Mouse (Mus musculus) layer of hippocampus, postnatal 10 days (tissue): ENCODE results near the gene Wnk2. TPM values are rescaled to one million over a fixed set of nuclear protein-coding genes. Genes with fewer than 3 reads are reported as not detected.
"Not testable (repeated sequence)": the region's sequence is repeated elsewhere in the genome, so short reads cannot be mapped to it uniquely, and the experiment has no call there.

Source experiments
- DNase-seq, 2 experiments: peaks; one replicate each; pipeline ENCODE4 v3.0.0; 2021; ENCODE audit warnings: low spot score in 2 of 2
- total RNA-seq, 2 experiments: library from RNA; stranded (reverse); gene quantifications; 2 replicates each; pipeline ENCODE4 v1.2.3; 2021

Gene Wnk2
- total RNA-seq, 2 experiments from 2014 or later = 88.6 to 98.8 TPM

GRCm38 (mm10) chr13:49096826-49097225 lies 51.0 kb downstream of the Wnk2 start:
- DNase-seq = no peak

- no peak for DNase-seq
Measured at GRCm38 (mm10) chr13:49094667-49095066, 53.1 kb downstream of the Wnk2 start.

DNA sequence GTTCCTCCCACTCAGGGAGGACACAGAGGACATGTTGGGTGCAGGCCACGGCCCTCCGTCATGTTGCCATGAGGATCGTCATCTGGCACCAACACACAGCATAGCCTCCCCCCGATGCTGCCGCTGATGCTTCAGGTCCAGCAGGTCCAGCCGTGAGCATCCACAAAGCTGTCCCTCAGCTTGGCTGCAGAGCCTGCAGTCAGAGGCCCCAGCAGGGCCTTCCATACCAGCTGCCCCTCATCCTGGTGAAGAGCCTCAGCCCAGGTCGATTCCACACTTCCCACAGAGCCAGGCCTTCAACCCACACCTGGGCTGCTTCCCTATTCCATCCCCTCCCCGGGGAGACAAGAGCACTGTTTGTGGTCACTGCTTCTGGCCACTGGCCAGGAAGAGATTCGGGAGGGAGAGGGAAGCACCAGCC lies 54.3 kb downstream of the Wnk2 start:
- DNase-seq = no peak

DNA sequence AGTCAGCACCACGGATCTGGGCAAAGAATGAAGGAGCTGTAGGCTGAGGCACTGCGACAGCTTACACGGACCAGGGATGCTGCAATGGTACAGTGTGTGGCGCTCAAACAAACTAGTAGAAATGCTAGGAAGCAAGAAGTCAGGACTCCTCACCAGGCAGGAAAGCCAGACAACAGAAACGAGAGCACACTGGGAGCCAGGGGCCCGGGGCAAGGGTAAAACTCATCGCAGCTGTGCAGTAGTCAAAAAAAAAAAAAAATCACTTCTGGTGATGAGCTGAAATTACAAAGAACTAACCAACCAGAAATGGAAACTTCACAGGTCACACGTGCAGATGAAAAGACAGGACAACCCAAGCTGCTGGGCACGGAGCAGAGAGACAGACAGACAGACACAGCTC lies 55.2 kb downstream of the Wnk2 start:
- DNase-seq = no peak

DNA sequence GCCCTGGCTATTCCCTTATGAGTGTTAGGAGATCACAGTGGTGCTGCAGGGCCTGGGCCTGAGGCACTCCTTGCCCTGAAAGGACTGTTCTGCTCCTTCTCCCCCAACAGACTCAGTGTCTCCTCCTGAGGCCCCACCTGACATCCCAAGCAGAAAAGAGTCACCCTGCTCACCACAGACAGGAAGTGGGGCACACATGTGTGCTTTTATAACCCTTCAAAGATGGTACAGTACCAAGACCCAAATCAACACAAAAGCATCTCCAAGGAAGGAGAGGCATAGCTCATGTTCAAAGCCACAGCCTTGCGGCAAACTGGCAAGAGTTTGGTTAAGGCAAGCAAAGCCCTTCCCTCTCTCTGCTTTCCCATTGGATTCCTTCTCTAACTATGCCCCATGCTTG lies 57.6 kb downstream of the Wnk2 start:
- no peak for DNase-seq

DNA sequence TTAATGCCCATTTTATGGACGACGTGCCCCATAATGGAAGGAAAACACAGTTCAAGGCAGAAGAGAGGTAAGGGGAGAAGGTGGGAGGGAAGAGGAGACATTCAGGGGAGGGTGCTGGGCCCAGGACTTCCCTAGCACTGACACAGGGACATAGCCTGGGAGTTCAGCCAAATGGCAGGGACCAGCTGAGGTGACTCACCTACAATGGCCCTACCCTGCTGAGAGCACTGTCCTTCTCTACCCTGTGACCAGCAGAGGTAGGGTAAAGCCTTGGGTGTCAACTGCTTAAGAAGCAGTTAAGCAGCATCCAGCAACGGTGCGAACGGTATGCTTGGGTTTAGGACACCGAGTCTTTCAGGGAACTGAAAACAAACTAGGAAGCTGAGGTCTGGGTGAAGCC lies 58.9 kb downstream of the Wnk2 start:
- DNase-seq = no peak

DNA sequence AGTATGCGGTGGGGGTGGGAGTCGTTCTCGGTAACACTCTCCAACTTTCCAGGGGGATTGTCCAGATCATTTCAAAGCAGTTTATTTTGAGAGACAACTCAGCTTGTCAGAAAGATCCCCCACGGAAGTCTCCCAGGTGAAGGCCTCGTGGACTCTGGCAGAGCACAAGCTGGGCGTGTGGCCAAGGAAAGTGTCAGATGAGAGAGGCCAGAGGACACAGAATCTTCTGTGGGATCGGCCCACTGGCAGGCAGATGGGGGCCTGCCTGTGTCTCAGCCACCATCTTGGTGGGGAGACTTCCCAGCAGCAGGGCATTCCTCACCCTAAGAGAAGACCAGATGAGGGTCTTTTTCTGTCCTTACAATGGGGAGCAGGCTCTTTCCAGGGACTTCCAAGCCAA lies 60.4 kb downstream of the Wnk2 start:
- DNase-seq = no peak

GRCm38 (mm10) chr13:49086431-49086830 lies 61.4 kb downstream of the Wnk2 start:
- DNase-seq = no peak

DNA sequence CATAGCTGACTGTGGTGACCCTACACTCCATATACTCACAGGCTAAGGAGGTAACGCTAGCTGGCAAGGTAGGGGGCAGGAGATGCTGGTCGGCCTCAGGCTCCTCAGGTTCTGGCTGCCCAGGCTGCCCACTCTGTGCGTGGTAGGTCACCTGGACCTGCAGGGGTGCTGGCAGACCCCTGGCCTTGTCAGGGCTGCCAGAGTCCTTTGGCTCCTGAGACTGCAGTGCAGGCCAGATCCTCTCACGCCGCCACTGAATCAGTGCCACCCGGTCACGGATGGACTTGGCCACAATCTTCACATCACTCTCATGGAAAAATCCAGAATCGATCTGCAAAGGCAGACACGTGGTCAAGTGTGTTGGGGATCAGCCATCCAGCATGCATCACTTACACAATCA lies 62.6 kb downstream of the Wnk2 start:
- DNase-seq = no peak

- DNase-seq = no peak
Measured at GRCm38 (mm10) chr13:49084781-49085180, 63.0 kb downstream of the Wnk2 start.

GRCm38 (mm10) chr13:49083941-49084340 lies 63.9 kb downstream of the Wnk2 start:
- DNase-seq = peak in 1 of 2 experiments; percentile 37

- DNase-seq = no peak
Measured at GRCm38 (mm10) chr13:49082151-49082879, 65.5 kb downstream of the Wnk2 start.

GRCm38 (mm10) chr13:49076196-49076595 lies 71.6 kb downstream of the Wnk2 start:
- no peak for DNase-seq

- no peak for DNase-seq
Measured at GRCm38 (mm10) chr13:49075377-49075776, 72.4 kb downstream of the Wnk2 start.

GRCm38 (mm10) chr13:49073295-49073694 lies 74.5 kb downstream of the Wnk2 start:
- DNase-seq = no peak

DNA sequence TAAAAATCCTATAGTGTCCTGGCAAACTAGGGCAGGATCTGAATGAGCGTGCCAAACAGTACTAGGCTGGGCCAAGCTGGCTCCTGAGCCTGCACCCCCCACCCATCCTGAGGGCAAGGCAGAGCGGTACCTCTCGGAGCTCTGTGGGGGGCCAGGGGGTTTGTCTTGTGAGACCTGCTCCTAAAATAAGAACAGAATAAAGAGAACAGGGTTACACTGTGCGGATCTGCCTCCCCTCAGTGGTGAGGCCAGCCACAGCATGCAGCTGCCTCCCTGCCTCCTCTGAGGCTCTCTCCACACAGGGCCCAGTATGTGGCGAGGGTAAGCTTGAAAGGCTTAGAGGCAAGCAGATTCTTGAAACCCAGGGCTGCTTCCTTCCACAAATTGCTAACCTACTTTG lies 76.0 kb downstream of the Wnk2 start:
- DNase-seq = no peak

- no peak for DNase-seq
Measured at GRCm38 (mm10) chr13:49069979-49070378, 77.8 kb downstream of the Wnk2 start.

DNA sequence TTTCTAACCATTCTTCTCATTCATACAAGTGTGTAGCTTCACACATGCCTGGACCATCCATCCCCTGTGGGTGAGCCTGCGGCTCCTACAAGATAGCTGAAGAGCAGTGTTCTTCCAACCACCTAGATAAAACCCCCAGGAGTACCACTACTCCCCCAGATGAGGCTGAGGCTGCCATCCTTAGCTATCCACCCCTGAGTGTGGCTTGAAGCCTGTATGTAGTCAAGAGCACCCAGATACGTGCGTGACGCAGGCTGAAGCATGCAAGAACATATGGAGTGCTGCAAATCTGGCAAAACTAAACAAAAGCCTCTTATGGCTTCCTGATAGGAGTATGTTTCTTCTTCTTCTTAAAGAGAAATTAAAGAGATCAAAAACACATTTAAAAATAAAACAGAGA lies 78.4 kb downstream of the Wnk2 start:
- DNase-seq = no peak

GRCm38 (mm10) chr13:49064257-49064656 lies 83.6 kb downstream of the Wnk2 start:
- no peak for DNase-seq

DNA sequence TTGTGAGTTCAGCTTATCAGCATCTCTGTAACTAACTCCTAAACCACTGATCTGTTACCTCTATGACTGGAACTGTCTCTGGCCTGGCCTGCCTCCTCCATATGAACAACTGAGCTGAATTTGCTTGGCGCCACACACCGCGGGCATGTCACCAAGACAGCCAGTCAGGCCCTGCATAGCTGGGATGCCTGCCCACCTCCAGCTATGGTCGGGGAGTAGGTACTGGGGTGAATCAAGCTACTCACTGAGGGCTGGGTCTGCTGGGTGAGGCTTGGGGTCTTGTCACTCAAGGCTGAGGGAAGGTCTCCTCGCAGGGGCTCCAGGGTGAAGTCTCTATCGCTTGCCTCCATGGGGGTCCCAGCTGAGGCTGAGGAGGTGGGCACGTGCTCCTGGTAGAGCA lies 87.4 kb downstream of the Wnk2 start:
- no peak for DNase-seq

DNA sequence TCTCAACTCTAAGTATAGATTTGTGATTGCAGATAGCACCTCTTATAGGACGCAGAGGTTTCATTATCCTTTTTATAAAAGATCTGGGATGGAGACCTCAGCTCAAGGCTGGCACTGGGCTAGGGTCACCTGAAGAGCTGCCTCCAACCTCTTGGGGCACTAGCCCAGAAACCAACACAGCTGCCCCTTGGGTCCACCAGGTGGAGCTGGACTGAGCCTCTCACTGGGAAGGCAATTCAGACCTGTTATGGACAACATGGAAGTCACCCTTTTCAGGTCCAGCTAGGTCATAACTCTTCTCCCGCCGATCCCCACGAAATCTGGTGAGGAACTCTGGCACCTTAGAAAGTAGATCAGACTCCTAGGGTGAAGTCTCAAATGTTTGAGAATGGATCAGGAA lies 89.3 kb downstream of the Wnk2 start:
- peak in 1 of 2 experiments; percentile 53 for DNase-seq

- DNase-seq = no peak
Measured at GRCm38 (mm10) chr13:49056304-49056703, 91.5 kb downstream of the Wnk2 start.

DNA sequence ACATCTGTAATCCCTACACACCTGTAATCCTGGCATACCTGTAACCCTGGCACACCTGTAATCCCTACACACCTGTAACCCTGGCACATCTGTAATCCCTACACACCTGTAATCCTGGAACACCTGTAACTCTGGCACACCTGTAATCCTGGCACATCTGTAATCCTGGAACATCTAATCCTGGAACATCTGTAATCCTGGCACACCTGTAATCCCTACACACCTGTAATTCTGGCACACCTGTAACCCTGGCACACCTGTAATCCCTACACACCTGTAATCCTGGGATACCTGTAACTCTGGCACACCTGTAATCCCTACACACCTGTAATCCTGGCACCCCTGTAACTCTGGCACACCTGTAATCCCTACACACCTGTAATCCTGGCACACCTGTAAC lies 93.1 kb downstream of the Wnk2 start:
- not testable (repeated sequence) for DNase-seq

DNA sequence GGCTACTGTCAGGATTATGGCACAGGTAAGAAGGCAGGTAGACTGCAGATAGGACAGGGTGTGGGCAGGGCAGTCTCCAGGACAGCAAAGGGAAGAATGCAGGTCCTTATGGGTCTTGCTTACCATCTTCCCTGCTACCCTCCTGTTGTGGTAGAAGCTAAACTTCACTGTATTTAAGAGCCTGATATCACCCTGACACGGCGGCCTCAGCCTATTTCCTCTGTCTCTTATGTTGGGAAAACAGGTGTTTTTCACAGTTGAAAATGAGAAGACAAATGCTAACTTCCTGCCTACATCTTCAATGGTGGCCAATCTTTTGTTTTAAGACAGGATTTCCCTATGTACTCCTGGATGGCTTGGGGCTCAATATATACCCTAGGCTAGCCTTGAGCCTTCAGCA lies 94.5 kb downstream of the Wnk2 start:
- no peak for DNase-seq
